Mouse (Mus musculus): ENCODE measurements around the gene Cyp2d11. TPM values are rescaled to one million over a fixed set of nuclear protein-coding genes. Genes with fewer than 3 reads are reported as not detected.

Cyp2d11 gene
- polyA plus RNA-seq, 1 experiment, result not detected

- TF ChIP-seq CTCF (IDR thresholded peaks at IDR 0.05; ENCODE audit: borderline replicate concordance, control insufficient read depth, extremely low read depth, insufficient read depth, low read length, poor library complexity), result no peak
- no peak for TF ChIP-seq POLR2A (IDR thresholded peaks at IDR 0.05; ENCODE audit: control insufficient read depth, extremely low read depth, insufficient read depth, low read length, poor library complexity)
- peaks cover 6% of the 10 kb centered on the region; the same call in 1 of the 2 replicates for H3K4me1 ChIP-seq (replicated peaks; ENCODE audit: control insufficient read depth, insufficient read depth, low read length)
- WGBS, result 86% methylated on average over 5 of the region's 5 CpGs
- H3K36me3 ChIP-seq (ENCODE audit: control insufficient read depth, insufficient read depth, low read length), result no peaks in the 10 kb centered on the region
- no peak for DNase-seq
- H3K4me3 ChIP-seq (ENCODE audit: control insufficient read depth, insufficient read depth, low read length), result no peak overlapping the region
- no peak overlapping the region for H3K27ac ChIP-seq (ENCODE audit: control insufficient read depth, insufficient read depth, low read length)
- H3K27me3 ChIP-seq (ENCODE audit: control insufficient read depth, insufficient read depth, low read length), result no peaks in the 10 kb centered on the region
These were observed 16.1 kb downstream of the Cyp2d11 start for GRCm38 (mm10) chr15:82377701-82378100.

DNA sequence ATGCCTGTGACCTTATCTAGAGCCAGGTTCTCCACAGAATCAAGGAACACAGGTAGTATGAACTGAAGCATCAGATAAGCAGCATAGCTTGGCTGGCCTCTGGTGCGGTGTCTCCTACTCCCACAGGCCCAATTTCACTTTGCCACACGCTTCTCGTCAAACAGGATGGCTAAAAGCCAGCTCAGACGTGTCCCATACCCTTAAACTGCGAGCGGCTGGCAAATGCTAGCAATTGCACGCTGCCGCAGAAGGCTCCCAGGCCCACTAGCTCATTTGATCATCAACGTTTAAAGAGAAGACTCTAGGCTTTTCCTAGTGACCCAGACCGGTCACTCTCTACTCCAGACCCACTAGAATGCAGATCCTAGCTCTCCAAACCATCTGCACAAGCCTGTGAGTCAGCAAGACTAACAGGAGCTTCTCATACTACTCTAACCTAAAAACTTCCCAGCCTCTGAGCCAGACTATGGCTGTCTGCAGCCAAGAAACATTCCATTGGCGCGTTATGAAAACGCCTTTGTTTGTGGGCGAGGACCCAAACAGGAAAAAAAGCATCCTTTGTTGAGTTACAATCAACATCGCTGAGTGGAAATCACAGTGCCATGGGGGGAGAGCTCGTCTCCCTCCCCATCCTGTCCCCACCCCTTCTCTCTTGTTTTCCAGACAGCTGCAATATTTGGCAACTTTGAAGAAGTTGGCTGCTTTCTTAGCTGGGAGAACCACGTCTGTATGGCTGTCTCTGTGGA lies 17.3 kb downstream of the Cyp2d11 start:
- Histone ChIP-seq H3K27me3 (ENCODE audit: control insufficient read depth, insufficient read depth, low read length) (no peaks in the 10 kb centered on the region), H3K36me3 (ENCODE audit: control insufficient read depth, insufficient read depth, low read length) (no peaks in the 10 kb centered on the region), H3K4me1 (replicated peaks; ENCODE audit: control insufficient read depth, insufficient read depth, low read length) (peaks cover 6% of the 10 kb centered on the region; the same call in 1 of the 2 replicates), H3K4me3 (ENCODE audit: control insufficient read depth, insufficient read depth, low read length) (no peak overlapping the region), H3K27ac (ENCODE audit: control insufficient read depth, insufficient read depth, low read length) (no peak overlapping the region)
- 90% methylated on average over 17 of the region's 17 CpGs for WGBS
- no peak for TF ChIP-seq POLR2A (IDR thresholded peaks at IDR 0.05; ENCODE audit: control insufficient read depth, extremely low read depth, insufficient read depth, low read length, poor library complexity)
- TF ChIP-seq CTCF (IDR thresholded peaks at IDR 0.05; ENCODE audit: borderline replicate concordance, control insufficient read depth, extremely low read depth, insufficient read depth, low read length, poor library complexity), result no peak
- DNase-seq, result no peak

- H3K4me1 ChIP-seq (replicated peaks; ENCODE audit: control insufficient read depth, insufficient read depth, low read length), result peaks cover 6% of the 10 kb centered on the region; the same call in 1 of the 2 replicates
- 93% methylated on average over 9 of the region's 9 CpGs for WGBS
- no peaks in the 10 kb centered on the region for H3K36me3 ChIP-seq (ENCODE audit: control insufficient read depth, insufficient read depth, low read length)
- H3K27ac ChIP-seq (ENCODE audit: control insufficient read depth, insufficient read depth, low read length), result no peak overlapping the region
- no peak overlapping the region for H3K4me3 ChIP-seq (ENCODE audit: control insufficient read depth, insufficient read depth, low read length)
- H3K27me3 ChIP-seq (ENCODE audit: control insufficient read depth, insufficient read depth, low read length), result no peaks in the 10 kb centered on the region
- no peak for DNase-seq
- no peak for TF ChIP-seq CTCF (IDR thresholded peaks at IDR 0.05; ENCODE audit: borderline replicate concordance, control insufficient read depth, extremely low read depth, insufficient read depth, low read length, poor library complexity)
These were observed 18.0 kb downstream of the Cyp2d11 start for GRCm38 (mm10) chr15:82375855-82376254.

DNA sequence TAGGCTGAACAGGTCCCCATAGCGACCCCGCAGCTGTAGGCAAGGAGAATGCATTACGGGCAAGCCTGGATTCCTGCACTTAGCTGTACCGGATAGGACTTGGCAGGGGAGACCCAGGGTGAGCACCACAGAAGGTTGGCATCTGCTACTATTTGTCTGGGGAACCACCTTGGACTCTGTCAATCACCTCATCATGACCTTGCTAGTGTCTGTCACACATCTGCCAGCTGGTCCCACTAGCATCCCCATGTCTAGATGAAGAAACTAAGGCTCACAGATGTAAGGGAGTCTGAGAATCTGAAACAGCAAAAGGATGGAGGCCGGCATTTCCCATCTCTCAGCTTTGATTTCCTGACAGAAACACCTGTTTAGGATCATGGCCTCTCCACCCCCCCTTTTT lies 19.4 kb downstream of the Cyp2d11 start:
- Histone ChIP-seq H3K36me3 (ENCODE audit: control insufficient read depth, insufficient read depth, low read length) (no peaks in the 10 kb centered on the region), H3K27me3 (ENCODE audit: control insufficient read depth, insufficient read depth, low read length) (no peaks in the 10 kb centered on the region), H3K4me3 (ENCODE audit: control insufficient read depth, insufficient read depth, low read length) (no peak overlapping the region), H3K4me1 (replicated peaks; ENCODE audit: control insufficient read depth, insufficient read depth, low read length) (no peaks in the 10 kb centered on the region), H3K27ac (ENCODE audit: control insufficient read depth, insufficient read depth, low read length) (no peak overlapping the region)
- WGBS, result over 99% methylated on average over 5 of the region's 5 CpGs
- no peak for DNase-seq
- no peak for TF ChIP-seq POLR2A (IDR thresholded peaks at IDR 0.05; ENCODE audit: control insufficient read depth, extremely low read depth, insufficient read depth, low read length, poor library complexity)

DNA sequence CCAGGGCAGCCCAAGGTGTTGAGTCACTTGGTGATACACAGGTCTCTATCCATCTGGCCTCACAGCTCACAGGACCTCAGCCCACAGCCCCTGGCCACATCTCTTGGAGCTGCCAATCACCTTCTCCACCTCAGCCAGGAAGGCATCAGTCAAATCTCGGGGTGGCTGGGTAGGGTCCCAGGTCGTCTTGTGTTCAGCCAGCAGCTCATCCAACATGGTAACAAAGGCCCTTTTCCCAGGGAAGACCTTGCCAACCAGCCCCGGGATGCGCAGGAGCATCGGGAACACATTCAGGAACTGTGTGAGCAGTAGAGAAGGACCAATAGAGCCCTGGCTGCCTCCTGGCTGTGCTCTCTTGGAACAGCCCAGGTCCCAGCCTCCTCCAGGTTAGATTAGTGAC lies 20.8 kb downstream of the Cyp2d11 start:
- Histone ChIP-seq H3K36me3 (ENCODE audit: control insufficient read depth, insufficient read depth, low read length) (no peaks in the 10 kb centered on the region), H3K4me3 (ENCODE audit: control insufficient read depth, insufficient read depth, low read length) (no peak overlapping the region), H3K4me1 (replicated peaks; ENCODE audit: control insufficient read depth, insufficient read depth, low read length) (no peaks in the 10 kb centered on the region), H3K27me3 (ENCODE audit: control insufficient read depth, insufficient read depth, low read length) (no peaks in the 10 kb centered on the region), H3K27ac (ENCODE audit: control insufficient read depth, insufficient read depth, low read length) (no peak overlapping the region)
- no peak for DNase-seq
- TF ChIP-seq POLR2A (IDR thresholded peaks at IDR 0.05; ENCODE audit: control insufficient read depth, extremely low read depth, insufficient read depth, low read length, poor library complexity) (no peak), CTCF (IDR thresholded peaks at IDR 0.05; ENCODE audit: borderline replicate concordance, control insufficient read depth, extremely low read depth, insufficient read depth, low read length, poor library complexity) (no peak)
- 97% methylated on average over 5 of the region's 5 CpGs for WGBS

DNA sequence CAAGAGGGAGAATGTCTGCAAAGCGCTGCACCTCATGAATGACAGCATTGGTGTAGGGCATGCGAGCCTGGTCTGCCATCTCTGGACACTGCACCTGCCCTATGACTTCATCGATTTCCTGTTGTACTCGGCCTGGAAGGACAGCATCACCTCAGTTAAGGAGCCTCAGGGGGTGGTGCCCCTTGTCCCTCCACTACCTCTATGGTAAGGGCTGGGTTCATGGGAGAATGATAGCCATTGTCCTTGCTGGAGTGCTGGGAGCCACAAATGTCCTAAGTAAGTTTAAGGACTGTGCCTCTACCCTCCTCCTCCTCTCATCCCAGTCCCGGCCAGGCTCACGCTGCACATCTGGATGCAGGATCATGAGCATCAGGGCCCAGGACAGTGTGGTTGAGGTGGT lies 21.4 kb downstream of the Cyp2d11 start:
- no peak overlapping the region for H3K27ac ChIP-seq (ENCODE audit: control insufficient read depth, insufficient read depth, low read length)
- H3K27me3 ChIP-seq (ENCODE audit: control insufficient read depth, insufficient read depth, low read length), result no peaks in the 10 kb centered on the region
- H3K4me3 ChIP-seq (ENCODE audit: control insufficient read depth, insufficient read depth, low read length), result no peak overlapping the region
- no peak for TF ChIP-seq CTCF (IDR thresholded peaks at IDR 0.05; ENCODE audit: borderline replicate concordance, control insufficient read depth, extremely low read depth, insufficient read depth, low read length, poor library complexity)
- no peak for TF ChIP-seq POLR2A (IDR thresholded peaks at IDR 0.05; ENCODE audit: control insufficient read depth, extremely low read depth, insufficient read depth, low read length, poor library complexity)
- WGBS, result 94% methylated on average over 6 of the region's 6 CpGs
- no peak for DNase-seq
- no peaks in the 10 kb centered on the region for H3K4me1 ChIP-seq (replicated peaks; ENCODE audit: control insufficient read depth, insufficient read depth, low read length)
- H3K36me3 ChIP-seq (ENCODE audit: control insufficient read depth, insufficient read depth, low read length), result no peaks in the 10 kb centered on the region

DNA sequence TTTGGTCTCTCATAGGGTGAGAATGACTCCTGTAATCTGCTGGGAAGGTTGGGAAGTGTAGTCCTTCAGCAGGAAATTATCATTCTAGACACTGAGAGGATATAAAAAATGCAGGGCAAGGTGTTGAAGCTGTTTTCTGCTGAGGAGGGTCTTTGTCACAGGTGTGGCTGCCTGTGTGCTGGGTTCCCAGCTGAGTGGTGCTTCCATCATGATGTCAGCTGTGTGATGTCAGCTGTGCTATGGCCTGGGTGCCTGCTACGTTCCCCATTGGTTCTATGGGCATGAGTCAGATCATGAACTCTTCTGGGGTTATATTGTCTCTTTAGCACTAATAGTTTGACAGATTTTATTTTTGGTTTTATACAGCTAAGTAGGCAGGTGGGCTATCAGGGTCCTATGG lies 25.0 kb downstream of the Cyp2d11 start:
- no peak overlapping the region for H3K27ac ChIP-seq (ENCODE audit: control insufficient read depth, insufficient read depth, low read length)
- no peaks in the 10 kb centered on the region for H3K27me3 ChIP-seq (ENCODE audit: control insufficient read depth, insufficient read depth, low read length)
- no peak for DNase-seq
- 100% methylated on average over 1 of the region's 1 CpGs for WGBS
- no peaks in the 10 kb centered on the region for H3K36me3 ChIP-seq (ENCODE audit: control insufficient read depth, insufficient read depth, low read length)
- TF ChIP-seq POLR2A (IDR thresholded peaks at IDR 0.05; ENCODE audit: control insufficient read depth, extremely low read depth, insufficient read depth, low read length, poor library complexity) (no peak), CTCF (IDR thresholded peaks at IDR 0.05; ENCODE audit: borderline replicate concordance, control insufficient read depth, extremely low read depth, insufficient read depth, low read length, poor library complexity) (no peak)
- no peak overlapping the region for H3K4me3 ChIP-seq (ENCODE audit: control insufficient read depth, insufficient read depth, low read length)
- H3K4me1 ChIP-seq (replicated peaks; ENCODE audit: control insufficient read depth, insufficient read depth, low read length), result no peaks in the 10 kb centered on the region

Measured in thymus, adult 2 months (tissue).